Mouse (Mus musculus) testis, adult 2 months (tissue): ENCODE measurements around the gene Lrrc20.

Experiments
- CTCF ChIP-seq: fragments of 200-500 bp; IDR thresholded peaks from 2 replicates; pipeline ENCODE4 v1.5.1; 2012; ENCODE audit warnings: low read depth, mild to moderate bottlenecking, inconsistent platforms, low read length, moderate library complexity; ENCODE audit not compliant: control insufficient read depth, insufficient read depth, insufficient replicate concordance
- POLR2A ChIP-seq: fragments of 200-500 bp; IDR thresholded peaks from 2 replicates; pipeline ENCODE4 v1.6.1; 2012; ENCODE audit warnings: low read depth, mild to moderate bottlenecking, inconsistent platforms, low read length, moderate library complexity; ENCODE audit not compliant: control insufficient read depth

GRCm38 (mm10) chr10:61544127-61544862 lies 68.7 kb downstream of the Lrrc20 start:
- no peak for TF ChIP-seq CTCF
- TF ChIP-seq POLR2A: no peak
